12 mouse cellular contexts compared by ENCODE assay signal in genomic region chr19:53328116-53328515, GRCm38 (mm10). TPM values are rescaled to one million over a fixed set of nuclear protein-coding genes. Genes with fewer than 3 reads are reported as not detected.
DNase-seq lines count a peak whose midpoint lies in the region; ATAC-seq lines count a peak whose summit lies in the region.
"Had no signal": no experiment of that assay in that cellular context is flagged by ENCODE, and none has a peak within 500 bp of the region (broad histone marks: within the 10 kb centered on the region; RNA-seq: fewer than 3 reads in every experiment).

No protein-coding gene starts in this region.

- H3K9ac ChIP-seq in midbrain, embryonic 12.5 days (replicated peaks): no peak overlapping the region
- H3K9ac ChIP-seq in midbrain, embryonic 15.5 days: no peak overlapping the region
- H3K9ac ChIP-seq in intestine, embryonic 15.5 days: no peak overlapping the region
- H3K9ac ChIP-seq: limb, embryonic 12.5 days had no signal

- no peak overlapping the region for H3K4me3 ChIP-seq in heart, embryonic 10.5 days
- H3K4me3 ChIP-seq in midbrain, embryonic 12.5 days: no peak overlapping the region
- H3K4me3 ChIP-seq in midbrain, embryonic 15.5 days: no peak overlapping the region
- H3K4me3 ChIP-seq in intestine, embryonic 15.5 days (replicated peaks): no peak overlapping the region
- H3K4me3 ChIP-seq: limb, embryonic 12.5 days had no signal

- H3K27me3 ChIP-seq in heart, embryonic 10.5 days (ENCODE audit: insufficient read depth, poor library complexity, severe bottlenecking): no peaks in the 10 kb centered on the region
- no peaks in the 10 kb centered on the region for H3K27me3 ChIP-seq in midbrain, embryonic 12.5 days
- no peaks in the 10 kb centered on the region for H3K27me3 ChIP-seq in midbrain, embryonic 15.5 days (replicated peaks)
- H3K27me3 ChIP-seq in splenic B cell, adult 2 months (ENCODE audit: control insufficient read depth, insufficient read depth, low read length, poor library complexity, severe bottlenecking): no peaks in the 10 kb centered on the region
- H3K27me3 ChIP-seq in intestine, embryonic 15.5 days (replicated peaks): no peaks in the 10 kb centered on the region
- H3K27me3 ChIP-seq: limb, embryonic 12.5 days had no signal

- no peak overlapping the region for H3K4me2 ChIP-seq in midbrain, embryonic 12.5 days (replicated peaks)
- H3K4me2 ChIP-seq in midbrain, embryonic 15.5 days: no peak overlapping the region
- H3K4me2 ChIP-seq in intestine, embryonic 15.5 days (replicated peaks): no peak overlapping the region

- 72% methylated on average over 9 of the region's 9 CpGs for WGBS in heart, embryonic 10.5 days
- WGBS in midbrain, embryonic 12.5 days: 69% methylated on average over 9 of the region's 9 CpGs
- WGBS in midbrain, embryonic 15.5 days: 61% methylated on average over 9 of the region's 9 CpGs
- 72% methylated on average over 9 of the region's 9 CpGs for WGBS in intestine, embryonic 15.5 days

- H3K9me3 ChIP-seq in heart, embryonic 10.5 days: no peaks in the 10 kb centered on the region
- H3K9me3 ChIP-seq in midbrain, embryonic 12.5 days: no peaks in the 10 kb centered on the region
- no peaks in the 10 kb centered on the region for H3K9me3 ChIP-seq in midbrain, embryonic 15.5 days
- H3K9me3 ChIP-seq in intestine, embryonic 15.5 days: no peaks in the 10 kb centered on the region

- H3K27ac ChIP-seq in heart, embryonic 10.5 days: 0 out of 2 replicates have a peak overlapping the region, but pooled peaks have one; percentile 22
- H3K27ac ChIP-seq in midbrain, embryonic 12.5 days (replicated peaks): peak overlapping the region; percentile 15; the same call in 1 of the 2 replicates
- H3K27ac ChIP-seq in midbrain, embryonic 15.5 days: no peak overlapping the region
- no peak overlapping the region for H3K27ac ChIP-seq in intestine, embryonic 15.5 days
- H3K27ac ChIP-seq: limb, embryonic 12.5 days had no signal

- ATAC-seq in midbrain, embryonic 12.5 days (ENCODE audit: low FRiP score, low read depth): no peak
- ATAC-seq in midbrain, embryonic 15.5 days (replicated peaks): no peak
- no peak for ATAC-seq in erythroblast, adult 5-6 weeks (replicated peaks; ENCODE audit: low FRiP score, poor library complexity, severe bottlenecking)
- ATAC-seq in intestine, embryonic 15.5 days: no peak

- H3K4me1 ChIP-seq in heart, embryonic 10.5 days: peaks cover 35% of the 10 kb centered on the region
- peaks cover 35% of the 10 kb centered on the region for H3K4me1 ChIP-seq in midbrain, embryonic 12.5 days
- peaks cover 27% of the 10 kb centered on the region for H3K4me1 ChIP-seq in midbrain, embryonic 15.5 days
- peaks cover 17% of the 10 kb centered on the region for H3K4me1 ChIP-seq in intestine, embryonic 15.5 days (replicated peaks)

- peaks cover 13% of the 10 kb centered on the region for H3K36me3 ChIP-seq in heart, embryonic 10.5 days
- H3K36me3 ChIP-seq in midbrain, embryonic 12.5 days: peaks cover 12% of the 10 kb centered on the region
- H3K36me3 ChIP-seq in midbrain, embryonic 15.5 days (replicated peaks): peaks cover 4% of the 10 kb centered on the region; the same call in 1 of the 2 replicates
- no peaks in the 10 kb centered on the region; the same call in 1 of the 2 replicates for H3K36me3 ChIP-seq in splenic B cell, adult 2 months (ENCODE audit: control insufficient read depth, insufficient read depth, low read length, poor library complexity, severe bottlenecking)
- peaks cover 8% of the 10 kb centered on the region; the same call in 1 of the 2 replicates for H3K36me3 ChIP-seq in intestine, embryonic 15.5 days

- DNase-seq in heart, embryonic 10.5 days (ENCODE audit: low spot score): no peak
- no peak for DNase-seq in heart, adult 9 months (ENCODE audit: low spot score in 2 of 2)
- DNase-seq in NIH3T3 (ENCODE audit: low read depth): peak; percentile 43
- peak; percentile 68 for DNase-seq in splenic B cell, adult 2 months (ENCODE audit: low read depth, low spot score)
- DNase-seq: cerebellum, adult 8-10 months; kidney, adult 18-20 months had no signal

RNA-seq across cellular contexts. Expression of gene Mxi1, which starts 17.8 kb away (rescaled TPM):
- 27.7 and 28.7 TPM in 2 replicates for polyA plus RNA-seq in heart, embryonic 10.5 days (2016; fragmentation: Nextera tagmentation; extraction: Ambion mirVana)
- polyA plus RNA-seq in midbrain, embryonic 12.5 days (2016; fragmentation: Nextera tagmentation; extraction: Ambion mirVana): 71.3 and 77.8 TPM in 2 replicates
- polyA plus RNA-seq in midbrain, embryonic 15.5 days (2015; fragmentation: Nextera tagmentation; extraction: Ambion mirVana): 49.6 and 53.3 TPM in 2 replicates
- total RNA-seq in erythroblast, adult 5-6 weeks (2015; ENCODE audit: low replicate concordance): 71.1 and 75.4 TPM in 2 replicates
- 156 and 229 TPM in 2 replicates for total RNA-seq in erythroblast, adult 5-6 weeks (2017; ENCODE audit: low replicate concordance)
- 34.0 and 34.5 TPM in 2 replicates for polyA plus RNA-seq in intestine, embryonic 15.5 days (2015; fragmentation: Nextera tagmentation; extraction: Ambion mirVana)

RNA-seq across cellular contexts. Expression of gene Gm10197, which starts 43.5 kb away (rescaled TPM):
- not detected in 2 replicates for polyA plus RNA-seq in heart, embryonic 10.5 days (2016; fragmentation: Nextera tagmentation; extraction: Ambion mirVana)
- polyA plus RNA-seq in midbrain, embryonic 12.5 days (2016; fragmentation: Nextera tagmentation; extraction: Ambion mirVana): not detected in 2 replicates
- polyA plus RNA-seq in midbrain, embryonic 15.5 days (2015; fragmentation: Nextera tagmentation; extraction: Ambion mirVana): 7.7 TPM in 1 of 2 replicates, not detected in the other
- total RNA-seq in erythroblast, adult 5-6 weeks (2015; ENCODE audit: low replicate concordance): not detected in 2 replicates
- total RNA-seq in erythroblast, adult 5-6 weeks (2017; ENCODE audit: low replicate concordance): not detected in 2 replicates
- polyA plus RNA-seq in intestine, embryonic 15.5 days (2015; fragmentation: Nextera tagmentation; extraction: Ambion mirVana): 1.4 TPM in 1 of 2 replicates, not detected in the other
- polyA plus RNA-seq: limb, embryonic 12.5 days; stomach, embryonic 14.5 days had no signal

Comparison
In these comparisons a context has a peak if more than half of its experiments do, and no peak if none do; other contexts are left out.
1. H3K27ac ChIP-seq: peak in heart, embryonic 10.5 days (single experiment) and midbrain, embryonic 12.5 days (single experiment); none in midbrain, embryonic 15.5 days (single experiment) and intestine, embryonic 15.5 days (single experiment).
2. DNase-seq: peak in NIH3T3 (single experiment) and splenic B cell, adult 2 months (single experiment); none in heart, embryonic 10.5 days (single experiment) and heart, adult 9 months (0 of 2).